Mouse (Mus musculus): ENCODE measurements at regions not wholly inside any gene's neighbourhood (a gene's known extent, or its start where the extent isn't known, plus 50 kb on each side); places are given as distances from the start of the nearest gene placed in this dataset.
A peak's percentile ranks its signal among the peaks of the same experiment; 100 is the strongest.

DNA sequence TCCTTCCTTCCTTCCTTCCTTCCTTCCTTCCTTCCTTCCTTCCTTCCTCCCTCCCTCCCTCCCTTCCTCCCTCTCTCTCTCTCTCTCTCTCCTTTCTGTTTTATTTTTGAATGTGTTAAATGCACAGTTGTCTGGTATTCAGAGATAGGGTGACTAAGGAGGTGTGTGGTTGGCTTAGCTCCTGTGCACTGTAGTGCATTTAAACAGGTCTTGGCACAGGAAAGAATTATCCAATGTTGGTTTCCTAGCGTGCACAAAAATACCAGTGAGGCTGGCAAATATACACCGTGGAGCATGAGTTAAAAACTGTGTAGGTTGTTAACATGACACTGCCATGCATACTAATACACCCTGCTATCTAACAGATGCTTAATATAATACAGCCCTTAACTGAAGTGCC, 297.7 kb upstream of the Stt3b start:
- DNase-seq (ENCODE audit: low read depth in 2 of 2, low spot score in 2 of 2): no peak

DNA sequence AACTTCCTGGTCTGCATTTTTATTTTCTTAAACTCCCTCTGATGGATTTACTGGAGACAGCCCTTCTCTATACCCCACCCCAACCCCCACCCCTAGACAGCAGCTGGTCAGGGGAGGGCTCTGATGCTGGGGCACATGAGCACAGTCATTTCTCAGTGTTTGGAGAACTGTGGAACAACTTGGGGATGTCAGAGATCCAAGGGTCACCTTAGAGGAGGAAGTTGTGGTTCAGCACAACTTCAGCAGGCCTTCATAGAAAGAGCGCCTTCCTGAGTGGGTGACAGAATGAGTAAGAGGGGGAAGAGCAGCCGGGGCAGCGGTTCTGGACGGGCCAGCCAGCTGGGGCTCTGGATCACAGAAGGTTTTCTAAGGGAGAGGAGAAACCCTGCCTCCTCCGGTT, 298.2 kb upstream of the Stt3b start:
- no peak for DNase-seq (ENCODE audit: low read depth in 2 of 2, low spot score in 2 of 2)

DNA sequence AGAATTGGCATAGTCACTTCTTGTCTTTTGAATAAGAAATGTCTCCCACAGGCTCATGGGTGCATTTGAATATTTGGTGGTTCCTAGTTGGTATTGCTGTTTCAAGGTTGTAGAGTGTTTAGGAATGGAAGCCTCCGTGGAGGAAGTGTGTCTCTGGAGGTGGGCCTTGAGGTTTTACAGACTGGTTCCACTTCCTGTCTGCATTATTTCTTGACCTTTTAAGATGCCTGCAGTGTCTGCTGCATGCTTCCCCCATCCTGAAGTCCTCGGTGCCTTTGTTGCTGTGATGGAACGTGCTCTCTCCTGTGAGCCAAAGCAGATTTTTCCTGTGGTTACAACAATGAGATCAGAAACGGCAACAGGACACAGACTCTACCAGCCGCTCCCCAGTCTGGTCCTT, 299.4 kb upstream of the Gadl1 start:
- no peak for DNase-seq (ENCODE audit: low read depth in 2 of 2, low spot score in 2 of 2)

DNA sequence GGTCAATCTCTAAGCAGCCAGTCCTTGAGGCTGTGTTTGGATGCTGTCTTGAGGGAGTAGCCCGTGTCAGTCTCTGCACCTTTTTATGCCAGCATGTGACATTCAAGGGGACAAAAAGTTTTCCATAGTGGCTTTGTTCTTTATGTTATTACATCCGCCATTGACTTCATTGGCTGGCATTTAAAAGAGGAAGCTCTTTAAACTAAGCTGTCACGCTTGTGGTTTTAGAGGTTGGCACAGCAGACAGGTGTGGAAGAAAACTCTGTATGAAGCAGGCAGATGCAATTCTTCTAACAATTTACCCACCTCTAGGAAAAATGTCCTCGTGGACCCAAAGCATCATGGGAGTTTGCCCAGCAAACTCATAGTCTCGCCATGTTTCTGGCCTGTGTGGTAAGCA, 297.5 kb upstream of the Gadl1 start:
- peak; percentile 40 to 57 for DNase-seq (ENCODE audit: low read depth in 2 of 2, low spot score in 2 of 2)

DNA sequence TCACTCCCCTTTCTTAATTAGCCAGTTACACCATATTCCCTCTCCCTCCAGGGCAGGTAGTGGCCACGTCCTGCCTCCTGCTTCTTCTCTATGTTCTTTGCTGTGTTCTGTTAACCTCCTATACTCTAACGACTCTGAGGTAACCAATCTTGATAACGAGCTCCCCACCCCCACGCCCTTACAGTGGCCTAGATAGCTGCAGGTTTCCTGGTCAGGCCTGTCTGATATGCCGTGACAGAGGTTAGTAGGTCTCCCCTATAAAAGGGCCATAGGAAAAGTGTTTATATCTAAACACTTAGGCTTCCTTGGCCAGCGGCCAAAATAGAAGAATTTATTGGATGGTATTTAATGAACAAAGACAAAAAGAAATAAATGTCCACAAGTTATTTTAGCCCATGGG, 296.3 kb upstream of the Gadl1 start:
- no peak for DNase-seq (ENCODE audit: low read depth in 2 of 2, low spot score in 2 of 2)

DNA sequence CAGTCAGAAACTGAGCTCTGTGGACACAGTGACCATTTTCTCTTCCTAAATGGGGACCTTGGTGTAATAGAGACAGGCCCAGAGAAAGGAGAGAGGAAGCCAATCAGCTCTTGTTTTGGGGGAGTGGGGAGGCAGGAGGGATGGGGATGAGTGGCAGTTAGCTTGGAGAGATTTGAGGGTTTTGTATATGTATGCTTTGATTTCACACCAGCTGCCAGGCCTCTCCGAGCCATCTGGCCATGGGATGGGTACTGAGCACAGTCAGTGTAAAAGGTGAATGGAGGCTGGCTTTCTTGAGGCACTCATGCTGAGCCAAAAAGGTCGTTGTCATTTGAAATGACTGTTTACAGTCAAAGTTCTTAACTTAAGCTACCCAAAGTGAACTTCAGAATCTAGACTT, 295.2 kb upstream of the Gadl1 start:
- DNase-seq (ENCODE audit: low read depth in 2 of 2, low spot score in 2 of 2): no peak

DNA sequence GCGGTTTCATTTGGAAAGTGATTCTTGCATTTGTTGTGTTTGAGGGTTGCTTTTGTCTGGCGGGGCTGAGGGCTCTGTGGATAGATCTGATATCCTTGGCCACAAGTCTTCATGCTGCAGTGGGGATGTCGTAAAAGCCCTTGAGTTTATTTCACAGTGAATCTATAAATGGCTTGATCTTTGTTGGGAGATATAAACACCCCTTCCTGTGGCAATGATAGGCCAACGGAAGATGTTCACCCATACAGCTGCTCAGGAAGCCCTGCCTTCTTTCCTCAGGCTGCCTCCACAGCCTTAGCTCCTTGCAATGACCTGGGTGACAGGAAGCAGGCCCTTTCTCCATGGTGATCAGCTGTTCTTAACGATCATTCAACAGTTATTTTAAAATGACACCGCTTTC, 291.3 kb upstream of the Gadl1 start:
- no peak for DNase-seq (ENCODE audit: low read depth in 2 of 2, low spot score in 2 of 2)

DNA sequence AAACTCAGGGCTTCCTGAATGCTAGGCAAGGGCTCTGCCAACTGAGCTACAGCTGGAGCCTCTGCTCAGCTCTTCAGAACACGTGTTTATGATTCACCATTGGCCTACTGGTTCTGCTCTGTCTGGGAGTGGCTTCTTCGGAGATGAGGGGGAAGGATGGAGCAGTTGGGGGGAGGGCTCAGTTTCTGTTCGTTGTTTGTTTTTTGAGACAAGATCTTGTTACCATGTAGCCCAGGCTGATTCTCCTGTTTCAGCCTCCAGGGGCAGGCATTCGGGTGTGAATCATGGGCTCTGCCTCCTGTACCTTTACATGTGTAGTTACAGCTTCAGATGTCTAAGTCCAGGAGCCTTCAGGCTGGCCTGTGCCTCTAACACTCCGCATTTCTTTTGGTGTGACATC, 285.3 kb upstream of the Gadl1 start:
- DNase-seq (ENCODE audit: low read depth in 2 of 2, low spot score in 2 of 2): peak; percentile 54 to 70

DNA sequence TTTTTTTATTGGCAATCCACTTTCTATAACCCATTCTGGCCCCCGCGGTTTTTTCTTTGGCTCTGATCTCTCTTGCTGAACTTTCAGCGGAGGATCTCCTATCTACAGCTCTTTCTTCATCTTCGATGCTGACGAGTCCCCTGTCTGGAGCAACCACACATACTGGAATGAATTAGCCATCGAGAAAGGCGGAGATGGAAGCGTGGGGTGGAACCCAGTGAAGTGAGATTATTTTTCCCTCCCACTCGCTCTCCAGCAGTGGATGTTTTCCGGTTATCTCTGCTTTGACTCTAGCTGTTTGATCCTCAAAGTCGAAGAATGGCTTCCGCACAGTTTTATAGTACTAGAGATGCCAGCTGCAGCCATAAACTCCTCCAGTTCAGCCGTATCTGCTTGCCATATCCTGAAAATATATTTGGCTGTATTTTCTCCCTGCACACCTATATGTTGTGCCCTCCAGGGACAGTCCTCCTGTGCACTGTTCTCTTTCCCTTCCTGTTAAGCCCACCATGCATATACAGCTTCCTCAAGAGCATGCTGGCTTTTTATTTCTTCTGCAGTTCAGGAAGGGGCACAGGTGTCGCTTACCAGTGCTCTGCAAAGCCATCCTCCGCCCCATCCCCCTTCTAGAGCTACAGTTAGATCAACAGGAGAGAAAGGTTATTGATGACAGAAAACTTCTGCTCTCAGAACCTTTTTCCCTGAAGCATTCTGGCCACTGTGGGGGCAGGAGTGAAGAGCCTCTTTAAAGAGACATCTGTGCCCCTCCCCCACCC, 284.3 kb upstream of the Gadl1 start:
- DNase-seq (ENCODE audit: low read depth in 2 of 2, low spot score in 2 of 2): no peak

DNA sequence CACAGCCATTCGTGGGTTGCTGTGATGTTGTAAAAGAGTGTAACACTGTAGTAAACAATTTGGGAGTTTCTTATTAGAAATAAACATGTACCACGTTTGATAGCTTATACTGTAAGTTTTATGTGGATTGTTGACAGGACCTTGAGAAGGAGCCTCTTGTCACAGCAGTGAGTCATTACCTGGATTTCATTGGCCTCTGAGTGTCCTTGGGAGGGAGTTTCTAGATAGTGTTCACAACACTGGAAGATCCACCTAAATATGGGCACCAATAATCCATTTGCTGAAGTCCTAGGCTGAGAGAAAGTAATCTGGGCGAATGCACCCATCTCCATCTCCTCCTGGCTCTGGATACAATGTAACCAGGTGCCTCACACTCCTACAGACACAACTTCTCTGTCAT, 281.7 kb upstream of the Gadl1 start:
- no peak for DNase-seq (ENCODE audit: low read depth in 2 of 2, low spot score in 2 of 2)

DNA sequence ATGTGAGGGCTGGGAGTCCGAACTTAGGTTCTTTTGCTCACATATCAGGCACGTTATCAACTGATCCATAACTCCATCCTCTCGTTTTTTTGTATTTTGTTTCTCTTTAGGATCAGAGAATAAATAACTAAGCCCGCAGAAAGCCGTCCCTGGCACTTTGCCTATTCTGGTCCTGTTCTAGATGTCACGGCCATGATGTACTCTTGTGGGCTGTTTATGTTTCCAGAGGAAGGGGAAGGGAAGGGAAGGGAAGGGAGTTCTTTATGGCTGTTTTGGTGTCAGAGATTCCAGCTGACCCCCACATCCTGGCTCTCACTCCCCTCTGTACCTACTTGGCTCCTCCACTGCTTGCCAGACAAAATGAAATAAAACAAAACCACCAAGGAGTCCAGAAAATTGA, 272.1 kb upstream of the Gadl1 start:
- DNase-seq (ENCODE audit: low read depth in 2 of 2, low spot score in 2 of 2): no peak

DNA sequence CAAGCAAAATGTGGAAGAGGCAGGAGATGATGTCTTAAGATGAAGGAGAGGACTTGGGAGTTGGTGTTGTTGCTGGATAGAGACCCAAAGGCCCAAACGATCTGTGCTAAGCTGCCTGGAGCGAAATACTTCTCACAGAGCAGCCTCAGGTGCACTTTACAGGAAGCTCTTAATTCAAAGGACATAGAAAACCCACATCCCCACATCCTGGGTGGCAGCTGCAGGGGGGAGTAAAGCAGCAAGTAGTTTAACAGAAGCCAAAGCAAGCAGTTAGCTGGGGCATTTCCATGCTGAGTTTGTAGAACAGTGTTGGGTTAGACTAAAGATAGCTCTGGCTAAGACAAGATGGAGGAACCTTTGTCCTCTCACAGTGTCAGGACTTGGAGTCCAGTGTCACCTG, 268.5 kb upstream of the Gadl1 start:
- peak in 1 of 2 experiments; percentile 29 for DNase-seq (ENCODE audit: low read depth in 2 of 2, low spot score in 2 of 2)

DNA sequence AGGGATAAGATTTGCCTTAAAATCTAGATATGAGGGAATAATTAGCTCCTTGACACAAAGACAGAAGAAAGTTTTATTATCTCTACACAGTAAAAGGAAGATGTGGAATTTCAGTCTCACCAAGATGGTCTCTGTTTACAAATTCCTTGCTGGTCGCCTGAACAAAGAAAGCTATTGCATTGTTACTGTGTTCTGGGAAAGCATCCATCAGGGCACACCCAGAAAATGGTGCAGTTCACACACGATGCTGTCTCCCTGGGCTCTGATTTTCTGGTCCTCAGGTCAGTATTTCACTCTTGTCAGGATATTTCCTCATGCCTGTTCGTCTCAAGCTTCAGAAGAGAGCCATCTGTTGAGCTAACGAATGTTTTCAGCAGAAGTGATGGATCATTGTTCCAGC, 267.2 kb upstream of the Gadl1 start:
- DNase-seq (ENCODE audit: low read depth in 2 of 2, low spot score in 2 of 2): no peak

DNA sequence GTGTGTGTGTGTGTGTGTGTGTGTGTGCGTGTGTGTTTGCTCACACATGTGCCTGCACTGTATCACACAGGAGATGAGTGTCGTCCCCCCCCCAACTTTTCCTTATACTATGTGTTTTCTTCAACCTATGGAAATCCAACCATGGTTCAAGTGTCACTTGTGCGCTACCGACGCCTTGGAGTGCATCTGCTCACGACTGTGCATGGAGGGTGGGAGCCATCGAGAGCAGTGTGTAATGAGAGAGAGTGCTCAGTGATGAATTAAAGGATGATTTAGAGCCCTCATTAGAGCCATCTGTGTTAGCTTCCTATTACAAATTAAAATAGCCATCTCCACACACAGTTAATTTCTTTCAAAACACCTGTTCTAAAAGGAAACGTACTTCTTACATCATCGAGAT, 264.3 kb upstream of the Gadl1 start:
- DNase-seq (ENCODE audit: low read depth in 2 of 2, low spot score in 2 of 2): no peak

DNA sequence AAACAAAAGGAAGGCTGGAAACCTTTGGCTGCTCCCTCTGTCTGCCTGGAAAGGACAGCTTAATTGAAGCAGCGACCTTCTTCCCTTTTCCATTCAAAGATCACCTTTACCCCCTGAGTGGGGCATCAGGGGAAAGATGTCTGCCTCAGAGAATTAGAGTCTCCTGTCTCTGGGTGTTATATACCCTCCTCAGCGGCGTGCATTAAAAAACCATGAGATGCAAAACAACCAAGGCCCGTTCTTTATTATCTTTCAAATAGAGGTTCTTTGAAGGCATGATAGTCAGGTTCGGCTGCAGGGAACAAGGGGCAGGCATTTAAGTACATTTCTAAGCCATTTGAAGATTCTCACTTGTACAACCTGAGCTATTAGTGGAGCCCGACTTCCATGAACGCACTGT, 263.0 kb upstream of the Gadl1 start:
- DNase-seq (ENCODE audit: low read depth in 2 of 2, low spot score in 2 of 2): no peak

DNA sequence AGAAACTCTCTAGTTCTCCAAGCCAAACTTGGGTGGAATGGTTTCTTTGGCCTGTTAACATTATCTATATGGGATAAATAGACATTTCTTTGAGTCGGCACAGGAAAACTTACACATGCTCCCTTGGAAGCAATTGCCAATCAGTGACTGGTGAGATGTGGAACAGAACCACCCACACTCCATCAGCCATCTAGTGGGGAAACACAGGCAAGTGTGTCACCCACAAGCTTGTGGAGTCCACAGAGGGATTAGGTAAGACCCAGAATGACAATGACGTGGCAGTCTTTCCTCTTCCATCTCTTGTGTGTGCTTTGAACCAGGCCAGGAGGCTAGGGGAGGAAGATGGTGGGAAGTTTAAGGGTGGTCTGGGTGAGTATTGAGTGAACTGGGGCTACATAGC, 257.5 kb upstream of the Gadl1 start:
- DNase-seq (ENCODE audit: low read depth in 2 of 2, low spot score in 2 of 2): no peak

DNA sequence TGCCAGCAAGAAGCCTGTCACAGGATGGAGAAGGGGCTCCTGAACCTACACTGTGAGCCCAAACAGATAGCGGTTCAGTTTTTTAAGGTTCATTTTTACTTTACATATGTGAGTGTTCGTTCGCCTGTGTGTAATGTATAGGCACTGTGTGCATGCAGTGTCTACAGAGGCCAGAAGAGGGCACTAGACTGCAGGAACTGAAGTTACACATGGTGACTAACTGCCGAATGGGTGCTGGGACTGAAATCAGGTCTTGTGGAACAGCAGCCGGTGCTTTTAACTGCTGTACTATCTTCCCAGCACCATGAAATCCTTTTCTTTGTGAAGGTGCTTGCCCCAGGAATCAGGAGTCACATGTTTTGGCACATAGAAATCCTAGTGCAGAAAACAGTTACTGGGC, 256.1 kb upstream of the Gadl1 start:
- DNase-seq (ENCODE audit: low read depth in 2 of 2, low spot score in 2 of 2): no peak

DNA sequence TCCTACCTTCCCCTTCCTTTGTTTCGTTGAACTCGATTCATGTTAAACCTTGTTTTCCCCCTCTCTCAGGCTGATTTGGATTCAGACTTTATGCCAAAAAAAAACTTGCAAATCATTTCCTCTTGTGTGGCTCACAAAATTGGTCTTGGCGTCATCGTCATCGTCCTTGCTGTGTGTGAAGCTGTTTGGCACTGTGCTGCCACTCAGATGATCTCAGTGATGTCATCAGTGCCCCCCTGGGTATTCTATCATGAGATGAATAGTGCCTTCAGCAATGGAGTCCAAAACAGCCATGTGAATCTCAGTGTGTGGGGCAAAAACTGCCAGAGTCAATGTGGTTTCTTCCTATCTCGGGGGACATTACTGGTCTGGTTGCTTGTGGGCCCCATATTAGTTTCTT, 254.3 kb upstream of the Gadl1 start:
- no peak for DNase-seq (ENCODE audit: low read depth in 2 of 2, low spot score in 2 of 2)

DNA sequence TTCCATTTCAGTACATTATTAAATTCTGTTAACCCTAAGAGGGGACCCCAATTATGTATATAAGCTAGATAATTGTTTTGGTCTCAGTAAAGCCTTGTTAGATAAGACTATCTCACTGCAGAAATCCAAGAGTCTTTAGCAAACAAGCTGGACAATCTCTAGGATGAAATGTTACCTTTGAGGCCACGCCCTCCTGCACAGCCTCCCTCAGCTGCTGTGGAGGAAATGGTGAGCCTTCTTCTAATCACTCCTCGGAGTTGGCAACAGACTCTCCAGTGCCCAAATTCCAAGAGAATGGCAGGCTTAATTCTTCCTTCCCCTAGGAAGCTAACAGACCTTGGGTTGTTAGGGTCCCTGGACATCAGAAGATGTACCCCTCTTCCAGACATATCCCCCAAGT, 252.7 kb upstream of the Gadl1 start:
- no peak for DNase-seq (ENCODE audit: low read depth in 2 of 2, low spot score in 2 of 2)

DNA sequence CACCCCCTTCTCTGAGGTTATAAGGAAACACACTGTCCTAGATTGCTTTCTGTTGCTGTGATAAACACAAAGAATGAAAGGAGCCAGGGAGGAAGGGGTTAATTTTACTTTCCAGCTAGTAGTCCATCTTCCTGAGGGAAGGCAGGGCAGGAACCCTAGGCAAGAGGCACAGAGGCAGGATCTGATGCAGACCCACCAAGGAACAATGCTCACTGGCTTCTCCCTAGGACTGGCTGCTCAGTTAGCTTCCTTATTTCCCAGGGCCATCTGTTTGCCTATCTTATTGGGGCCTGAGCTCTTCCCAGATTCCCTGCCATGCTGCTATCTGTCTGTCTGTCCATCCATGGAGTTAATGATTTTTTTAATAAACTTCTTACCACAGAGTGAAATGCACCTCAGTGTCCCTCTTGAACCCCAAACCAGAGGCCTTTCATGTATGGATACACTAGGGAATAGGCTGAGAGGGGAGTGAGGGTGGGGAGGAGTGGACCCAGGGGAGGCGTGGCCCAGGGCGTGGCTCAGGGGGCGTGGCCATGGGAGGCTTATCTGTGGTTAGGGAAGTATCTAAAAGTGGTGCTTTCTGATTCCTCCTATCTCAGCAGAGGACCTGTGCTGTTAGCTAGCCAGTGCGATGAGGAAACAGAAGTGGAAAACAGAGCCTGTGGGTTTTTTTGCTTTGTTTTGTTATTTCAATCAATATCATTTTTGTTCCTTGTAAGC, 252.1 kb upstream of the Gadl1 start:
- no peak for DNase-seq (ENCODE audit: low read depth in 2 of 2, low spot score in 2 of 2)

DNA sequence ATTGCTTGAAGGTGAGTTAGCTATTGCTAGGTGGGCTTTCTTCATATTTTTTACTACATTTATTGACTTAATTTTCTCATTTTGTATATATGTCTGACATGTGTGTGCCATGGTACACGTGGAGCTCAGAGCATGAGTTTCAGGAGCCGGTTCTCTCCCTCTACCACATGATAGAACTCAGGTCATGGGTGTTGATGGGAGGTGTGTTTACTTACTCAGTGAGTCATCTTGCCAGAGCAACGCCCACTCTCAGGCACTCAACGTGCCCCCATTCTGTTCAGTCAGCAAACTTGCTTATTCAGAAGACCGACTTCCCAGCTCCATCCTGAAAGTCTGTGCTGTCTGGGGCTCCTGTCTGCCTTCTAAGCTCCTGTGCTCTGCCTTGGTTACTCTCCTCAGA, 250.8 kb upstream of the Gadl1 start:
- no peak for DNase-seq (ENCODE audit: low read depth in 2 of 2, low spot score in 2 of 2)

DNA sequence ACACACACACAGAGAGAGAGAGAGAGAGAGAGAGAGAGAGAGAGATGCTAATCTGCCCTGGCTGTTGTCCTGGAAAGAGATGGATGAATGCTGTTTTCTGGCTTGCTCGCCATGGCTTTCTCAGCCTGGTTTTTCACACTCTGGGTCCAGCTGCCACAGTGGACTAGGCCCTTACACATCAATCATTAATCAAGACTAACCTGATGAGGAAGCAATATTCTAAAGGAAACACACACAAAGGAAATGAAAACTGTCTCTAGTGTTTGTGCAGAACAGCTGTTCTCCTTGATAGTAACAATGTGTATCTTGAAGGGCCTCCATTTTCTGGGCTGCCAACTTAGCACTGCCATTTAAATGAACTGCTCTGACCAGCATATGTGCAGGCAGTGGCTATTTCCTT, 248.9 kb upstream of the Gadl1 start:
- no peak for DNase-seq (ENCODE audit: low read depth in 2 of 2, low spot score in 2 of 2)

DNA sequence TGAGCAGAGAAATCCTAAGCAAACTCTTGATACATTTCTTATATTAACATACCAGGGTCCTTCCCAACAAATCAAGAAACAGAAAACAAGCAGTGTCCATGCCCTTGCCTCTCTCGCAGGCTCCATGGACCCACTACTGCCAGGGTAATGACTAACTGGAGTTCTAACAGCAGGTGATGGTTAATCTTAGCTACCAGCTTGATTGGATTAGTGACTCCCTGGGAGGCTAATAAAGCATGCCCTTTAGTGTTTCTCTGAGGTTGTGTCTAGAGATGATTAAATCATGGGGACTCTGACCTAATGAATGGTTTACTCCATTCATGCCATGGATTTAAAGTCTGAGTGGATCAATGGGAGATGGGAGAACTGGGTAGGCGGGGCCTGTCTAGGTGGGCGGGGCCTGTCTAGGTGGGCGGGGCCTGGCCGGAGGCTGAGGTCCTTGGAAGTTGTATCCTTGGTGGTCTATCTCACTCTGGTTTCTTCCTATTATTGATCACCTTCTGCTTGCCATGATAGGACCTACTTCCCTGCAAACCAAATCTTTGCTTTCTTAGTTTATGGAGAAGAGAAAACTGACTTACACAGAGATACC, 247.3 kb upstream of the Gadl1 start:
- DNase-seq (ENCODE audit: low read depth in 2 of 2, low spot score in 2 of 2): no peak
